11 mouse cellular contexts compared by ENCODE assay signal in the genomic region with DNA sequence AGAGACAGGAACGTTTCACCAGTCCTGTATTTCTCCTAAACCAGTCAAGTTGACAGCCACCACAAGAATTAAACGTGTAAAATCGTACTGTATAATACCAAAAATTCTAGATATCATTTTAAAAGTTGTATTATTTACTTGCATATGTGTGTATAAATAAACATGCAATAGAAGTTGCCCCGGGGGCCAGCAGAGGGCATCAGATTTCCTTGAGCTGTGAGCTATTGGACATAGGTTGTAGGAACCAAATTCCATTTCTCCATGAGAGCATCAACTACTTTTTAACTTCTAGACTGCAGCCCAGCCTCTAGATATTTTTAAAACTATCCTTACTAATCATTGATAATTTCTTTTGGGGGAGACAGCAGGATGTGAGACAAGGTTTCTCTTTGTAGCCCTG. TPM values are rescaled to one million over a fixed set of nuclear protein-coding genes. Genes with fewer than 3 reads are reported as not detected.
A peak's percentile ranks its signal among the peaks of the same experiment; 100 is the strongest.
DNase-seq lines count a peak whose midpoint lies in the region; ATAC-seq and TF ChIP-seq lines count a peak whose summit lies in the region.
"Had no signal": no experiment of that assay in that cellular context is flagged by ENCODE, and none has a peak within 500 bp of the region (broad histone marks: within the 10 kb centered on the region; RNA-seq: fewer than 3 reads in every experiment).

No protein-coding gene starts in this region.

- WGBS in liver, adult 2 months: 73% methylated on average over 4 of the region's 4 CpGs
- WGBS in liver, embryonic 11.5 days: 81% methylated on average over 4 of the region's 4 CpGs

- no peak overlapping the region for H3K4me2 ChIP-seq in liver, embryonic 11.5 days
- H3K4me2 ChIP-seq: neural tube, embryonic 13.5 days had no signal

- no peaks in the 10 kb centered on the region for H3K27me3 ChIP-seq in liver, adult 2 months (ENCODE audit: control insufficient read depth, insufficient read depth, low read length)
- no peaks in the 10 kb centered on the region for H3K27me3 ChIP-seq in liver, embryonic 11.5 days (replicated peaks; ENCODE audit: control insufficient read depth, insufficient read depth, low read length)
- H3K27me3 ChIP-seq: neural tube, embryonic 13.5 days had no signal

- H3K36me3 ChIP-seq in liver, adult 2 months (ENCODE audit: control insufficient read depth, insufficient read depth, low read length): peaks cover 38% of the 10 kb centered on the region
- peaks cover 6% of the 10 kb centered on the region for H3K36me3 ChIP-seq in liver, embryonic 11.5 days (ENCODE audit: control insufficient read depth, insufficient read depth, low read length)

- H3K9ac ChIP-seq in liver, adult 2 months (ENCODE audit: low read depth, low read length): no peak overlapping the region
- no peak overlapping the region for H3K9ac ChIP-seq in liver, embryonic 11.5 days (ENCODE audit: low read depth, low read length)
- H3K9ac ChIP-seq: neural tube, embryonic 13.5 days had no signal

- ATAC-seq in liver, embryonic 11.5 days (replicated peaks; ENCODE audit: low FRiP score): no peak
- no peak for ATAC-seq in inflammation-experienced regulatory T-cells, adult 6 months

- TF ChIP-seq POLR2A in liver, adult 2 months (IDR thresholded peaks at IDR 0.05; ENCODE audit: extremely low read depth, insufficient read depth, low read length): no peak

- H3K9me3 ChIP-seq in liver, embryonic 11.5 days (ENCODE audit: control insufficient read depth, low read length): no peaks in the 10 kb centered on the region
- H3K9me3 ChIP-seq: neural tube, embryonic 13.5 days had no signal

- H3K27ac ChIP-seq in liver, adult 2 months (replicated peaks; ENCODE audit: insufficient read depth, low read depth, low read length): no peak overlapping the region
- H3K27ac ChIP-seq in liver, embryonic 11.5 days (ENCODE audit: low read depth, low read length): no peak overlapping the region
- H3K27ac ChIP-seq: neural tube, embryonic 13.5 days had no signal

- no peaks in the 10 kb centered on the region for H3K4me1 ChIP-seq in liver, adult 2 months (ENCODE audit: control insufficient read depth, insufficient read depth, low read length)
- H3K4me1 ChIP-seq in liver, embryonic 11.5 days (replicated peaks; ENCODE audit: control insufficient read depth, insufficient read depth, low read length): no peaks in the 10 kb centered on the region
- H3K4me1 ChIP-seq: neural tube, embryonic 13.5 days had no signal

- DNase-seq in cerebellum, adult 11 months: peak; percentile 8
- DNase-seq in cerebellum, adult 11-12 months: no peak
- DNase-seq in liver, adult 2 months (ENCODE audit: extremely low read depth, low read depth, low spot score): peak; percentile 24
- no peak for DNase-seq in liver, embryonic 11.5 days (ENCODE audit: low spot score)
- DNase-seq in brain, adult 2 months (ENCODE audit: low read depth, low spot score): peak; percentile 45
- DNase-seq in heart, postnatal 4 days: peak; percentile 69
- DNase-seq in lung, postnatal 25 days (ENCODE audit: low spot score): peak; percentile 13

- no peak overlapping the region for H3K4me3 ChIP-seq in liver, adult 2 months (ENCODE audit: insufficient read depth, low read depth, low read length)
- H3K4me3 ChIP-seq in liver, embryonic 11.5 days (ENCODE audit: low read depth, low read length): no peak overlapping the region
- H3K4me3 ChIP-seq: erythroblast, embryonic 14.5 days; neural tube, embryonic 13.5 days had no signal

- peak; percentile 36; the same call in 1 of the 2 replicates for TF ChIP-seq CTCF in liver, adult 2 months (IDR thresholded peaks at IDR 0.05; ENCODE audit: low read depth, low read length)

- no peaks in the 10 kb centered on the region; the same call in 1 of the 2 replicates for H3K79me2 ChIP-seq in liver, adult 2 months (ENCODE audit: control insufficient read depth, insufficient read depth, low read length)

RNA-seq across cellular contexts. Expression of gene Tm4sf19, which starts 29.0 kb away (rescaled TPM):
- total RNA-seq in liver, adult 2 months (2014; rRNA removed): not detected in 2 replicates
- polyA plus RNA-seq in liver, adult 2 months (2012; rRNA removed): not detected in 2 replicates
- polyA plus RNA-seq in liver, embryonic 11.5 days (2014; fragmentation: Nextera tagmentation; extraction: Ambion mirVana): not detected in 2 replicates
- total RNA-seq in heart, postnatal 4 days (2021): not detected
- polyA plus RNA-seq in inflammation-experienced regulatory T-cells, adult 6 months (2017; shearing (Covaris generic)): not detected
- total RNA-seq: left cerebral cortex, adult 18-20 months had no signal
- polyA plus RNA-seq: erythroblast, embryonic 14.5 days; neural tube, embryonic 13.5 days had no signal

RNA-seq across cellular contexts. Expression of gene Ubxn7, which starts 39.3 kb away (rescaled TPM):
- total RNA-seq in liver, adult 2 months (2014; rRNA removed): 29.7 and 36.8 TPM in 2 replicates
- polyA plus RNA-seq in liver, adult 2 months (2012; rRNA removed): 1.9 and 2.1 TPM in 2 replicates
- polyA plus RNA-seq in liver, embryonic 11.5 days (2014; fragmentation: Nextera tagmentation; extraction: Ambion mirVana): 13.7 and 15.3 TPM in 2 replicates
- 10 to 100 TPM; 34.7 to 35.6 TPM for total RNA-seq in heart, postnatal 4 days (2021)
- 10 to 100 TPM; 10.3 to 21.6 (median 16.3) TPM for polyA plus RNA-seq in inflammation-experienced regulatory T-cells, adult 6 months (2017; shearing (Covaris generic))

RNA-seq across cellular contexts. Expression of gene Tctex1d2, which starts 48.2 kb away (rescaled TPM):
- total RNA-seq in liver, adult 2 months (2014; rRNA removed): 1.4 and 2.2 TPM in 2 replicates
- polyA plus RNA-seq in liver, adult 2 months (2012; rRNA removed): 1.7 and 2.1 TPM in 2 replicates
- 13.8 and 15.1 TPM in 2 replicates for polyA plus RNA-seq in liver, embryonic 11.5 days (2014; fragmentation: Nextera tagmentation; extraction: Ambion mirVana)
- 1 to 10 TPM; 8.0 to 8.7 TPM for total RNA-seq in heart, postnatal 4 days (2021)
- 10 to 100 TPM in 1 of 3 experiments, 1 to 10 TPM in 2; 2.4 to 10.6 (median 4.3) TPM for polyA plus RNA-seq in inflammation-experienced regulatory T-cells, adult 6 months (2017; shearing (Covaris generic))
- polyA plus RNA-seq: erythroblast, embryonic 14.5 days had no signal

RNA-seq across cellular contexts. Expression of gene Pcyt1a, which starts 59.4 kb away (rescaled TPM):
- 56.1 and 56.6 TPM in 2 replicates for total RNA-seq in liver, adult 2 months (2014; rRNA removed)
- 28.6 and 39.1 TPM in 2 replicates for polyA plus RNA-seq in liver, adult 2 months (2012; rRNA removed)
- 37.0 and 42.8 TPM in 2 replicates for polyA plus RNA-seq in liver, embryonic 11.5 days (2014; fragmentation: Nextera tagmentation; extraction: Ambion mirVana)
- 10 to 100 TPM; 90.4 to 97.4 TPM for total RNA-seq in heart, postnatal 4 days (2021)
- 1 to 10 TPM; 6.0 to 9.3 (median 6.5) TPM for polyA plus RNA-seq in inflammation-experienced regulatory T-cells, adult 6 months (2017; shearing (Covaris generic))

Comparison
In these comparisons a context has a peak if more than half of its experiments do, and no peak if none do; other contexts are left out.
1. DNase-seq: peak in cerebellum, adult 11 months (single experiment), liver, adult 2 months (single experiment), brain, adult 2 months (single experiment), heart, postnatal 4 days (single experiment) and lung, postnatal 25 days (single experiment); none in cerebellum, adult 11-12 months (single experiment) and liver, embryonic 11.5 days (single experiment).